Mouse (Mus musculus) right cerebral cortex, adult 18-20 months (tissue): Measurements from ENCODE around the gene Nudt7.

Experiments used
- DNase-seq: peaks from one replicate; pipeline ENCODE4 v3.0.0; 2022; ENCODE audit warnings: mixed read lengths

Gene Nudt7

DNA sequence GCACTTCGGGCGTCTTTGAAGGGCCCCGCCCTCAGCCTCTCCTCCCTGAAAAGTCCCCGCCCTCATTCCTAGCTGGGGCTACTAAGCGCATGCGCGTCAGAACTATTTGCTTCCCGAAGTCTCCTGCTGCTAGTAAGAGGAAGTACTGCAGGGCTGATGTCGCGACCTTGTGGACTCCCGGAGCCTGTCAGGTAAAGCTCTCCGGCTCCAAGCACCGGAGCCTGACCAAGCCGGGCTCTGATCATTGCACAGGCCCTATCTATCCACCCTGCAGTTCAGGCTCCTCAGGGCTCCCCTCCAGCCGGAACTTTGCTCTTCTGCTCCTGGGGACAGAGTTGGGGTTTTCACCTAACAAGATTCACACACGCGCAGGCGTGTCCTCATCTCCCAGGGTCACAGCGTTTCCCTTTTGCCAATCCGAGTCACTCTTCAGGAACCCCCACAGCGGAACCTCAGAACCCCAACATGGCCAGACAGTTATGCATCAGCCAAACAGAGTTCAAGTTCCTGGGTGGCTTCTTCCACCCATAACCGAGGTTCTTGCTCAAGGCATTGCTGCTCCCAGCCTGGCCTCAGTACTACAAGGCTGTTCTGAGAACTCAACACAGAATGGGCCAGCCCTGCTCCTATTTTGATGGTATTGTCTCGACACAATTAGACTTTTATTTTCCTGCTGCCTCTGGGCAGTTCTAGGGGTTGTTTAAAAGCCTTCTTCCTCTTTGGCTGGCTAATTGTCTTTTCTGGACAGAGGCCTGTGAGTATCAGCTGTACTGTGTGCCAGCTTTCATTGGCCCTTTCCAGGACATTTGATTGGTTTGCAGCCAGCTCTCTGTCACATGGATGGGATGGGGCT lies at the start of gene Nudt7:
TSS of gene Nudt7 (plus strand) at position 48 of the 853 bp plus-strand sequence.
- DNase-seq: peak; percentile 91

DNA sequence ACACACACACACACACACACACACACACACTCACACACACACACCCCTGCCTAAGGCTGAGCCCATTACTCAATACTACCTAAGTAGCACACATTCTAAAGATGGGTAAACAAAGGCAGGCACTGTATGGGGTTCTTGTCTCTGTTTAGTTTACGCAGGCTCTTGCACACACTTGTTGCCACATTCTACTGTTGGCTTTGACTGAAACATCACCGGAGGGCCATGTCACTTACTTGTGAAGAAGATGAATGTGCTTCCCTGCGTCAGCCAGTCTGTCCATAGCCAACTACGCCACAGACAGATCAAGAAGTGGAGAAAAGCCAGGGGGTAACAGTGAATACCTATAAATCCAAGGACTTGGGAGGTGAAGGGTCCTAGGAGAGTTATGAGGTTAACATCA lies 45.4 kb upstream of the Nudt7 start:
- DNase-seq: no peak

DNA sequence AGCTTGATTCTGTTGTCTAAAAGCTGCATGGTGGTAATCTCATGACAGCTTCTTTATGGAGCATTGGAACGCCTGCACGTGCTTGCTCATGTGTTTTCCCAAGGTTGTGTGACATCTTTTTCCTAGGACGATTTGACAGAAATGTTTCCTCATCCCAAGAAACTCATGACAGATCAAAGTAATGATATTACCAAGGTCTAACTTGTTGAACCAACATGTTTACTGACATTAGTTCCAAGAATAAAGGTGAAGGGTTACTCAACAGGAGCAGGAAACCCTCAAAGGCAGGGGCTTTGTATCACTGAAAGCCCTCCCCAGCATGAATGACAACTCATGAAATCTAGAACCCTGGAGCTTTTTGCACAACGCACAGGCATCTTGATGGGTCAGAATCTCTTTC lies 42.6 kb upstream of the Nudt7 start:
- DNase-seq: no peak

- no peak for DNase-seq
Measured at GRCm38 (mm10) chr8:114093321-114093720, 40.0 kb upstream of the Nudt7 start.

- no peak for DNase-seq
Measured at GRCm38 (mm10) chr8:114094526-114094925, 38.8 kb upstream of the Nudt7 start.

GRCm38 (mm10) chr8:114100561-114101206 lies 32.7 kb upstream of the Nudt7 start:
- DNase-seq: peak; percentile 21

- peak; percentile 8 for DNase-seq
Measured at GRCm38 (mm10) chr8:114103401-114103800, 30.0 kb upstream of the Nudt7 start.

DNA sequence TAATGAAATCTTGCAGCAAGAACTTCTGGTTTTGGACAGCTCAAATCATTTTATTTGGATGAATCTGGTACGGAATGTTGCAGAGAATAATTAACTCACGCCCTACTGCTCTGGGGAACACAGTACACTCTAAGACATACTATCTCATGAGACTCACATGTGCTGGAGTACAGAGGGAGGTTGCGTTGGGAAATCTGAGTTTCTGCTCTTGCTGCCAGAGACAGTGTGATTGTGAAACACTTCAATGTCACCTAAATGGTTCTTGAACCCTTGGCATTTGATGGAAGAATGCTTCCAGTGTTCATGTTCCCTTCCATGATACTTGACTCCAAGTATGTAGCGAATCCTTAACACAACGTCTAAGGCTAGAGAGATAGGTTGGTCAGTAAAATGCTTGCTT lies 27.4 kb upstream of the Nudt7 start:
- no peak for DNase-seq

DNA sequence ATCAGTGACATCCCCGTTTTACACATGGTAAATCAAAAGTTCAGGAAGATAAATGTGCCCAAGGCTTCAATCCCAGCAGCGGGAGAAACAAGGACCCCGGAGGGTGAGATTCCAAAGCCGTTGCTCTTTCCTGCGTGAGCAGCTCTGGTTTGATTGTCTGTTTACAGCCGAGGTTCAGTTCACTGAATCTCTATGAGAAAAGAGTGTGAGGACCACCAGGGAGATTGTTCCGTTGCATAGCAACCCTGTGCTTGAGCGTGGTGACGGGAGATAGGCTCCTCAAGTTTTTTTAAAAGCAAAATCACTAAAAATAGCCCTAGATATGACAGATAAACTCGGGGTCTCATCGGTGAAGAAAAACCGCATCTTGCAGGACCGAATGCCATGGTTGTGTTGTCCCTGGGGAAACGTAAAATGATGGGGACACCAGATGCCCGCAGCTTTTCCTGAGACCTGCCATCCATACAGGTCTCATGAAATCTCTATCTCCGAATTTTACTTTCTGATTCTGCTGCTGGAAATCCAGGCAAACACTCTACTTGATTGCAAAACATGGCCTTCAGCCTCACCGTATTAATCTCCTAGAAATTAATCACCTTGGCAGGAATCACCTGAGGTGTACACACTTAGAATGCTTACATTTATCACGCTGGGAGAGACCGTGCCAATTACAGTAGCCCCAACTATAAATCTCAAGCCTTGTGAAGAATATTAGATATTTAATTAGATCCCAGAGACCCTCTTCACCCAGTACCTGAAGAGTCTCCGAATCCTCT lies 23.8 kb upstream of the Nudt7 start:
- DNase-seq: no peak

- DNase-seq: no peak
Measured at GRCm38 (mm10) chr8:114115076-114115475, 18.3 kb upstream of the Nudt7 start.

DNA sequence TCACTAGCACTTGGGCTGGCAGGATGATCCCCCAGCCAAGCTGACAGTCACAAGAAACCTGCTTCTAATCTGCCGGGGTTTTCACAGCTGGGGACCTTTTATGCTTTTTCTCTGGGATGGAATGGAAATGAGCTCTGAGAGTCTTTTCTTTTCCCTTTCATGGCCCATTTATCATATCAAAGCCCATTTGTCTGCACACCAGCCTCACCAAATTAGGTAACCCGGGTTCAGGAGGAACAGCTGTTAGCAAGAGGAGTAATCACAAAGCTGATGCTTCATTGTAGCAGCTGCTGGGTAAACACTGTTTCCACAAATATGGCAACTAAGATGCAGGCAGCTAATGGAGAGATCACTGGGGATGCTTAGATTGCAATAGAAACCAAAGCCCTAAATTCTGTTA lies 17.3 kb upstream of the Nudt7 start:
- DNase-seq: no peak

DNA sequence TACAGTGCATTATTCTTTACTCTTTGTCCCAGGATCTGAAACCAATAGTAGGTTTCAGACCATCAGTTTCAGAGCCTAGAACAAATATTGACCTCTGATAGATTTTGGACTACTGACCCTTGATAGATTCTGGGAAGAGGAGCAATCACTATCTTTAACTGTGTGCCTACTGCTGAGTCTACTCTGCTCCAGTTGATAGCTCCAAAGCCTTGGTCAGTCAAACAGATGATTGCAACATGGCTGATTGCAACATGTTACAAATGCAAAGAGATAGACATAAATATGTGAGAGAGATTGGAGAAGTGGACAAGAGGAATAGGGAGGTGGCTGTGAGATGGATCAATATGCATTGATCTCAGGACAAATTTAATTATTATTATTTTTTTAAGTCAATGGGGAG lies 15.9 kb upstream of the Nudt7 start:
- no peak for DNase-seq

GRCm38 (mm10) chr8:114121781-114122180 lies 11.6 kb upstream of the Nudt7 start:
- no peak for DNase-seq

DNA sequence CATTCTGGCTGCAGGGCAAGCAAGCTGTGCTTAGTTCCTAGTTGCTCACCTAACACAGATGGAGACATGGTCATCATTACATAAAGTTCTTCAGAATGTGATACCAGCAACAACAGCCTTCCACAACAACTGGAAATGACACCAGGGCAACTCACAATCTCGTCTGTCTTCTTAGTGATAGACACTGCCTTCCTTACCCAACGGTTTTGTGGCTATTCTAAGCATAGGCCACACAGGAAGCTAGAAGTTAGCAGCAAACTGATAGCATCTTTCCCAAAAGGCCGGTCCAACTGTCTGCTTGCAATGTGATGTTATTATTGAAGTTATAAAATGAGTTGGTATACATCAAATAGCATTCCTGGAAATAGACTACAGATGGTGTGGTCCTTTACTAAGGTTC lies 9.7 kb upstream of the Nudt7 start:
- no peak for DNase-seq

DNA sequence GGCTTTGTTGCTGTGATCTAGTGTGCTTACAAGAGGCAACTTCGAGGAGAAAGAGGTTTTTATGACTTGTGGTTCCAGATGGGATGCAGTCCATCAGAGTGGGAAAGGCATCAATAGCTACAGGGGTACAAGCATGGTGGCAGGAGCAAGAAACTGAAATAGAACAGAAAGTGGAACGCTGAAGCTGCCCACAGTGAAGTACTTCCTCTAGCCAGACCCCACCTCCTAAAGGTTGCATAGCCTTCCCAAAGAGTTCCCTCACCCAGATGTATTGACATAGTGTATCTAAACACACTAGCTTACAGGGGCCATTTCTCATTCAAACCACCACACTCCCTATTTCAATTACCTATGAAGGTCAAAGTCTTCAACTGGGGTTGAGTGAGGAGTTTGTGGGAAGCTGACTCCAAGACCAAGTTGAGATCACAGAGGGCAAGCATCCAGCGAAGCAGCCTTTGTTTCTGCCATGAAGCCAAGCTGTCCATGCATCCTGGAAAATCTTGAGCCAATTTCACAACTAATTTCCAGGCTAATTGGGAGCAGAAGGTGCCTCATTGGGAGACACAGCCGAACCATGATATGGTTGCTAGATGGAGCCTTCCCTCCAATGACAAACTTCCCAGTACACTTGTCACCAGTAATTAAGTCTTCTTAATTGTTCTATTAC lies 9.1 kb upstream of the Nudt7 start:
- DNase-seq: no peak

DNA sequence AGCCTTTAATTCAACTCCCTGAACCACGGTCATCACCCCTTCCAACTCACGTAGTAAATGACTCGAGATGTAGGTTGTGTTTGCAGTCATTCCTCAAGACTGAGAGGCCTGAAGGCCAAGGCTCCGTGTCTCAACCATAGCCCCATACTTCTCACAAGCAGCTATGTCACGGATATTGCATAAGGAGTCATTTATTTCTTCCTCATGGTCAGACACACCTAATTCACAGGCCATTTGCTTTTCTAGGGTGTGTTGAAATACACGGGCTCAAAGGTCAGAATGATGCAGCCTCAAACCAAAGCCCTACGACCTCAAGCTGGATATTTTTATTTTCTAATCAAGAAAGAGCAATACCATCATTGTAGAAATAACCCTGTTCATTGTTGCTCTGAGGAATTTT lies 2.5 kb upstream of the Nudt7 start:
- no peak for DNase-seq

- no peak for DNase-seq
Measured at GRCm38 (mm10) chr8:114131421-114131820, 1.9 kb upstream of the Nudt7 start.

GRCm38 (mm10) chr8:114133050-114133509 lies 277 bp upstream of the Nudt7 start:
- DNase-seq: no peak

GRCm38 (mm10) chr8:114136750-114137149 lies 3.4 kb downstream of the Nudt7 start:
- no peak for DNase-seq

- DNase-seq: no peak
Measured at GRCm38 (mm10) chr8:114137181-114137580, 3.8 kb downstream of the Nudt7 start.

- DNase-seq: no peak
Measured at GRCm38 (mm10) chr8:114140437-114140836, 7.1 kb downstream of the Nudt7 start.

DNA sequence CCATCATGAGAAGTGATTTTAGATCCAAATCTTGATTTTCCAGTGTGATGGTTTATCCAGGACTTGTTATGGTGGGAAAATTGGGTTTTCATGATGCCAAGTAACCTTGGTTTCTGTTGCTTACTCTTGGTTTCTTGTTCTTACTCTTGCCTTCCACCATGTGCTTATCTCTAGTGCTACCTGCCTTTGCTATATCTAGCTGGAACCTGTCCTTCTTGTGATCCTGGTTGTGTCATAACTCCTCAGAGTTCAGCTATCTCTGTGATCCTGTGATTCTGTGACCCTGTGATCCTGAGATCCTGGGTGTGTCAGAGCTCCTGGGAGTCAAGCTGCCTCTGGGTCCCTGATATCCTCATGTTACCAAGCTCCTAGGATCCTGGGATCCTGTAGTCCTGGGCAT lies 8.8 kb downstream of the Nudt7 start:
- DNase-seq: no peak
